Mouse (Mus musculus): ENCODE measurements around the gene Cs.

GRCm38 (mm10) chr10:128298243-128298642, 39.3 kb upstream of the Cs start:
- TF ChIP-seq USF1 (IDR thresholded peaks at IDR 0.05; ENCODE audit: low read depth) (no peak), CTCF (IDR thresholded peaks at IDR 0.05; ENCODE audit: control insufficient read depth, insufficient read depth, insufficient read length) (no peak), FOSL1 (IDR thresholded peaks at IDR 0.05; ENCODE audit: insufficient read depth, low read length, poor library complexity, severe bottlenecking) (no peak), MYOD1 (IDR thresholded peaks at IDR 0.05; ENCODE audit: control insufficient read depth, insufficient read length, low read depth) (no peak), MYOG (IDR thresholded peaks at IDR 0.05; ENCODE audit: control insufficient read depth, extremely low read depth, insufficient read length) (no peak)
